Mouse (Mus musculus) forebrain, embryonic 11.5 days (tissue): ENCODE measurements around the gene Asb4. TPM values are rescaled to one million over a fixed set of nuclear protein-coding genes. Genes with fewer than 3 reads are reported as not detected.
A peak's percentile ranks its signal among the peaks of the same experiment; 100 is the strongest.

ENCODE experiments used
- ATAC-seq: fragments of 200-750 bp; cut with Nextera tagmentation; replicated peaks from 2 replicates; pipeline ENCODE4 v1.8.0; 2017; ENCODE audit warnings: moderate TSS enrichment; ENCODE audit not compliant: low FRiP score
- DNase-seq: peaks from one replicate; pipeline ENCODE4 v3.0.0-alpha.2; 2017; ENCODE audit warnings: low spot score
- H3K27ac ChIP-seq: fragments of 300-500 bp; sonication (generic); 2 replicates; pipeline ENCODE4 v1.5.1; 2014; ENCODE audit warnings: low read depth, low read length
- H3K27me3 ChIP-seq: fragments of 300-500 bp; sonication (generic); 2 replicates; pipeline ENCODE4 v1.6.1; 2014; ENCODE audit warnings: mild to moderate bottlenecking, low read length, mixed read lengths; ENCODE audit not compliant: control insufficient read depth, insufficient read depth
- H3K36me3 ChIP-seq: fragments of 300-500 bp; sonication (generic); 2 replicates; pipeline ENCODE4 v1.6.1; 2014; ENCODE audit warnings: mild to moderate bottlenecking, low read length, moderate library complexity, mixed read lengths; ENCODE audit not compliant: control insufficient read depth, insufficient read depth
- H3K4me1 ChIP-seq: fragments of 300-500 bp; sonication (generic); replicated peaks from 2 replicates; pipeline ENCODE4 v1.6.1; 2014; ENCODE audit warnings: low read length, mixed read lengths; ENCODE audit not compliant: control insufficient read depth, insufficient read depth
- H3K4me2 ChIP-seq: fragments of 300-500 bp; sonication (generic); 2 replicates; pipeline ENCODE4 v1.6.1; 2014; ENCODE audit warnings: low read depth, mild to moderate bottlenecking, low read length, moderate library complexity, mixed read lengths; ENCODE audit not compliant: severe bottlenecking
- H3K4me3 ChIP-seq: fragments of 300-500 bp; sonication (generic); 2 replicates; pipeline ENCODE4 v1.5.1; 2014; ENCODE audit warnings: low read depth, low read length
- H3K9ac ChIP-seq: fragments of 300-500 bp; sonication (generic); 2 replicates; pipeline ENCODE4 v1.6.1; 2014; ENCODE audit warnings: low read length
- H3K9me3 ChIP-seq: fragments of 300-500 bp; sonication (generic); 2 replicates; pipeline ENCODE4 v1.6.1; 2016; ENCODE audit warnings: low read length, mixed read lengths; ENCODE audit not compliant: control insufficient read depth
- WGBS: fragments of 180-500 bp; shearing (Covaris S2); extraction: QIAGEN DNeasy Blood & Tissue Kit; methylation state at CpG from one replicate; pipeline ENCODE4 v1.1.7; 2014; 5-methylcytosine and 5-hydroxymethylcytosine counted together
- polyA plus RNA-seq: library from polyadenylated mRNA; unstranded; fragments of >200 nt; fragmentation: Nextera tagmentation; extraction: Ambion mirVana; gene quantifications from 2 replicates; pipeline ENCODE4 v1.2.1, GENCODE M21; 2014

Gene Asb4
- polyA plus RNA-seq, 1 experiment from 2014 or later = 33.4 TPM

DNA sequence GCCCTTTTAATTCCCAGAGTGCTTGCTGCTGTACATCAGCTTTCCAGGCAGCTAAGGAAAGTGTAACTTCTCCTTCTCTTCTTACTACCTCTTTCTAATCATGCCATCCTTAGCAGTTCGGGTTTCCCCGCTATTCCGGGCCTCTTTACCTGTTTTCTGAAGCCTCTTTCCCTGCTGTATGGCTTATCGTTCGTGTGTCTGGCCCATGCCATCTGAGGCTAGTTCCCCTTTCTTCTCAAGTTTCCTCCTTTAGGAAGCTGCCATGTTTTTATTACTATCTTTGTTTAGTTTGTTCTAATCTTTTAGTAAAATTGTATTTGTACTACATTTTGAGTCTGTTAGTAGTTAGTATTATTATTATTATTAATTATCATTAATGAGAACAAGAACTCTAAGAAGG is 17.3 kb upstream of the Asb4 start:
- Histone ChIP-seq H3K4me3 (no peak overlapping the region), H3K4me2 (no peak overlapping the region), H3K27ac (no peak overlapping the region), H3K36me3 (no peaks in the 10 kb centered on the region), H3K9me3 (no peaks in the 10 kb centered on the region), H3K9ac (no peak overlapping the region), H3K27me3 (no peaks in the 10 kb centered on the region), H3K4me1 (no peaks in the 10 kb centered on the region)
- 86% methylated on average over 5 of the region's 5 CpGs for WGBS
- DNase-seq (no peak), ATAC-seq (no peak)

DNA sequence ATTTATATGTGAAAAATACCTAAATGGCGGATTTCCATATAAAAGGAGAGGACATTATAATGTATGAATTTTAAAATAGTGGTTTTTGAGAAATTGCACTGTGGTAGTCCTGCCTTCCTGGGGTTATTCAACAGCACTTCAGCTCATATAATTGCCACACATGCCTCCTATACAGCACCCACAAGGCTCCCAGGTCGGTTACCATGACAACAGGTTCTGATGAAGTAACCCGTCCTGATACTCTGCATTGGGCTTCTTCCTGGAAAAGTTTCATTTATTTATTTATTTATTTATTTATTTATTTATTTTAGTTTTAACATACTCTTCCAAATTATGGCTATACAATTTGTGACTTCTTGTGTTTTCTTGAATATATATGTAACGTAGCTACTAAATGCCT is 6.3 kb upstream of the Asb4 start:
- Histone ChIP-seq H3K4me3 (no peak overlapping the region), H3K4me2 (no peak overlapping the region), H3K9ac (no peak overlapping the region), H3K4me1 (peaks cover 15% of the 10 kb centered on the region), H3K27me3 (no peaks in the 10 kb centered on the region), H3K9me3 (no peaks in the 10 kb centered on the region), H3K36me3 (no peaks in the 10 kb centered on the region), H3K27ac (no peak overlapping the region)
- ATAC-seq (no peak), DNase-seq (no peak)
- WGBS = 79% methylated on average over 4 of the region's 4 CpGs

DNA sequence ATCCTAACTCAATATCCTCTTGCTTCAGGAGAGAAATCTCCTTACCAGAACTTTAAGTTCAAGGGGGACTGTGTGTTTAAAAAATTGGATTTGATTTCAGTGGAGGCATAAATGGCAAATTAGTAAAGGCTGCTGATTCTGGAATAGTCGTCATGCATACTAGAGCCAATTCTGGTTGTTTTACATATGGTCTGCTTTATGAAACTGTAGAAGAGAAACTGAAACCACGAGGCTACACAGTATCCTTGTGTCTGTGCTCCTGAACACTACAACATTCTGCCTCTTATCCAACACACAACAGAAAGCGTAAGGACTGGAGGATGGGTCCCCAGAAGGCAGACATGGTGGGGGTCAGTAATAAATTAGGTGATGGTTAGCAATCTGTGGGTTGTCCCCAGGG is 4.1 kb upstream of the Asb4 start:
- 79% methylated on average over 3 of the region's 3 CpGs for WGBS
- peaks cover 28% of the 10 kb centered on the region for H3K4me1 ChIP-seq

DNA sequence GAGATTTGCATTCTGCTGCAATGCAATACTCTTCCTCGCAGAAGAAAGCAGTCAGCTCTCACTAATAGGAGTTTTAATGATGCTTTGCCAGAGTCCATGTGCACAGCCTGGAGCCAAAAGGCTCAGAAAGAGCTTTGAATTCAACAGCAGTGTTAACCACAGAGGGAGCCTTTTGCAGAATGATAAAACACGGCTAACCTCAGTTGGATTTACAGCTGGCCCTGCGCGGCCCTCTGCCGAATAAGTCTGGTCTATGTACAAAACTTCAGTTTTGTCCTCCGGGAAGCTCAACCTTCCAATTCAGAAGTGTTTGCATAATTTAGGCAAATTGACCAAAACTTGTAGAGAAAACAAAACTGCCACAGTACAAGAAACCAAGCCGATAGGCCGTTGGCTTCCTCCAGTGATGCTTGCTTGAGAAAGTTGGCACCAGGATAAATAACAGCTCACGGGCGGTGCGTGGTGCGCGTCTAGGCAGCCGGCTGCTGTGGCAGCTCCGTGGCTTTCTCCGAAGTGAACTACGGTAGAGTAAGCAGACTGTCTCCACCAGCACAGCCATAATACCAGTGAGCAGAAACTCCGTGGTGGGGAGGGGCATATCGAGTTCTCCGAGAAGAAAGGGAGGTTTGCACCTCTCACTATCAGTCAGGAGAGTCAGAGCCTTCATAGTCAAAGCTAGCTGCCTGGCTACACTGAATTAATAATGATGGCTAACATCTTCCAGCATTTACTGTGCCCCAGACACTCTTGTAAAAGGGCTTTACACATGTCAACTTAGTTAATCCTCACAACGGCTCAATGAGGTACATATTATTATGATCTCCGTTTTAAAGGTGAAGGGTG is 3.2 kb upstream of the Asb4 start:
- ATAC-seq (peak; percentile 55), DNase-seq (peak; percentile 76)
- WGBS = 8% methylated on average over 22 of the region's 22 CpGs
- peak overlapping the region; percentile 98 for H3K27ac ChIP-seq
- H3K36me3 ChIP-seq = no peaks in the 10 kb centered on the region
- H3K4me3 ChIP-seq = no peak overlapping the region; the same call in 1 of the 2 replicates
- H3K9me3 ChIP-seq = no peaks in the 10 kb centered on the region
- peak overlapping the region; percentile 50 for H3K4me2 ChIP-seq
- H3K4me1 ChIP-seq = peaks cover 28% of the 10 kb centered on the region
- peak overlapping the region; percentile 58 for H3K9ac ChIP-seq
- no peaks in the 10 kb centered on the region for H3K27me3 ChIP-seq

More for the DNA sequence above, 4.1 kb upstream of the Asb4 start:
- peak overlapping the region; percentile 98 for H3K27ac ChIP-seq
- no peak overlapping the region for H3K4me3 ChIP-seq
- DNase-seq = no peak
- H3K9ac ChIP-seq = no peak overlapping the region
- no peak for ATAC-seq
- H3K4me2 ChIP-seq = no peak overlapping the region; the same call in 1 of the 2 replicates
- no peaks in the 10 kb centered on the region for H3K27me3 ChIP-seq
- H3K9me3 ChIP-seq = no peaks in the 10 kb centered on the region
- no peaks in the 10 kb centered on the region for H3K36me3 ChIP-seq

DNA sequence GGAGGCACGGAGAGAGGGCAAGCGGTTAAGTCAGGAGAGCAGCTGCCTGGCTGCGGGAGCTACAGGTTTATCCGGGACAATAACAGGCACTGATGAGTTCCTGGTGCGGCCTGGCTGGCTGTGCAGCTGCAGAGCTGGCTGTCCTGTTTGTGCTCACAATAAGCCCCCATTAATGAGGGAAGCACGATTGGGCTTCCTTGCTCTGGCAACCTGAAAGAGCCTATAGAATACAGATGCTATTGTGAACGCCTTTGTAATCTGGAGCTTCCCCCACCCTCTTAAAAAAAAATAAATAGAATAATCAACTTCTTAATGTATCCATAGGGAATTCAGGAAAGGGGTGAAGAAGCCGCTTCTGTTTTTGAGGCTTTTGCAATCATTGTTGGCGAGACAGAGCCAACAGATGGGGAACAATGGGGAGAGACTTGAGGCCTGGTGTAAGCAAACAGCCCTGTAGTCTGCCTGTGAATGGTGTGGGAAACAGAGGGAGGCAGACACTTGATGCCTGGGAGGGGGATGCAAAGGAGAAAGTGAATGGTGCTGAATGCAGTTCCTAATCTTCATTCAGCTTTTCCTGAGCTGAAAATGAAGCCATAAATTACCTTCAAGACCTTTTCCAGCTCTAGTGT is 2.4 kb upstream of the Asb4 start:
- H3K4me3 ChIP-seq = no peak overlapping the region
- no peaks in the 10 kb centered on the region for H3K9me3 ChIP-seq
- H3K36me3 ChIP-seq = no peaks in the 10 kb centered on the region
- peak; percentile 84 for ATAC-seq
- peaks cover 31% of the 10 kb centered on the region for H3K4me1 ChIP-seq
- peak overlapping the region; percentile 98 for H3K27ac ChIP-seq
- H3K9ac ChIP-seq = peak overlapping the region; percentile 58; the same call in 1 of the 2 replicates
- H3K27me3 ChIP-seq = no peaks in the 10 kb centered on the region
- DNase-seq = peak; percentile 80
- H3K4me2 ChIP-seq = peak overlapping the region; percentile 50
- 2% methylated on average over 9 of the region's 9 CpGs for WGBS

DNA sequence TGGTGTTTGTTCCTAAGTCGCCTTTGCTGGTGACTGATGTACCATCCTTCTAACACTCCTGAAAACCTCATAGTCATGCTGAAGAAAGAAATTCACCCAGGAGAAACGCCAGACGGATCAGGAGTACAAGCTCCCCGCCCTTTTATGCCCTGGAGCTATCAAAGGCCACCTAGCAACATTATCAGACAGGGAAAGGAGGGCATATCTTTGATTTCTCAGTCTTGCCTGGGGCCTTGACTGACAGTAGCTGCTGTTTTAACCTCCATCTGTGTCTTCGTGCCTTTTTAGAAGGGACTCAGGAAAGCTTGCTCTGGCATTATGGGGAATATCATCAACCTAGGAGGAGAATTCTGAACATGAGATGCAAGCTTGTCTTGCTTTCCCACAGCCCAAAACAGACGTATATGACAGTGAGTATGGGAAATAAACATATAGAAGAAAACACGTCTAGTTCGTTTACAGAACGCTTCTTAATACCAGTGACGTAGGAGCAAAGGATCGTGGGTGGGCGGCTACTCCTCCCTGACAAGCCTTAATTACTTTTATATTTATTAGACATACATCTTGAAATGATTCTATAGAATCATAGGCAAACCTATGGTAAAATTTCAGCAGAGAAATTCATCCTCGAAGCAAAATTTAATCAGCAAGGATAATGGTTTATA is 1.1 kb upstream of the Asb4 start:
- peaks cover 31% of the 10 kb centered on the region for H3K4me1 ChIP-seq
- no peak overlapping the region for H3K4me3 ChIP-seq
- ATAC-seq (no peak), DNase-seq (no peak)
- H3K36me3 ChIP-seq = no peaks in the 10 kb centered on the region
- no peak overlapping the region for H3K4me2 ChIP-seq
- H3K27ac ChIP-seq = peak overlapping the region; percentile 98; the same call in 1 of the 2 replicates
- H3K27me3 ChIP-seq = no peaks in the 10 kb centered on the region
- H3K9ac ChIP-seq = no peak overlapping the region
- H3K9me3 ChIP-seq = no peaks in the 10 kb centered on the region
- 32% methylated on average over 13 of the region's 13 CpGs for WGBS

DNA sequence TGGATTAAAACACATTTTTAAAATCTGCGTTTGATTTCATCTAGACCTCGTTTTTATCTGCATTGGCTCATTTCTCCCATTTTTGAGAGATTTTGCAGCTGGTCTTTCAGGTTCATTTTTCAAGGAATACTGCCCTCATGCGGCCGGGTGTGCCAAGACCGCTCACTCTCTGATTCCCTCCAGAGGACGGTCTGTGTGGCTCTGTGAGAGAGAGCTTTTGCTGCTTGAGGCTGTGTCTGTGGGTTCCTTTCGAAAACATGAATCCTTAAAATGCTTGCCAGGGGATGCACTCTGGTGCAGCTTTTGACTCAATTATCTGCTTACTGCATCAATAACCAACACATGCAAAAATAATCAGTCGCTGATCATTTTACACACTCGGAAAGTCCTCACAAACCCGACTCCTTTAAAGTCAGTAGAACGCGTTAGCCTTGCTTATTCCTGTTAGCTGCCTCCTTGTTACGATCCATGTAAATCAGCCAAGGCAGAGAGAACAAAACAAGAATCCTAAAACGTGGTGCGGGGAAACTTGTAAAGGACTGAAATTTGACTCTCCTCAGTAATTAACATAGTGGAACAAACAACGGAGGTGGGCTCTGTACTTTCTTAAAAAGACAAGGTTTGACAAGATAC is 487 bp upstream of the Asb4 start:
- Histone ChIP-seq H3K4me2 (peak overlapping the region; percentile 46), H3K27me3 (no peaks in the 10 kb centered on the region), H3K36me3 (no peaks in the 10 kb centered on the region), H3K9me3 (no peaks in the 10 kb centered on the region), H3K9ac (peak overlapping the region; percentile 57), H3K27ac (peak overlapping the region; percentile 85), H3K4me3 (peak overlapping the region; percentile 12; the same call in 1 of the 2 replicates), H3K4me1 (peaks cover 31% of the 10 kb centered on the region)
- ATAC-seq (peak; percentile 31; the same call in 1 of the 2 replicates), DNase-seq (peak; percentile 90)
- WGBS = under 1% methylated on average over 16 of the region's 16 CpGs

DNA sequence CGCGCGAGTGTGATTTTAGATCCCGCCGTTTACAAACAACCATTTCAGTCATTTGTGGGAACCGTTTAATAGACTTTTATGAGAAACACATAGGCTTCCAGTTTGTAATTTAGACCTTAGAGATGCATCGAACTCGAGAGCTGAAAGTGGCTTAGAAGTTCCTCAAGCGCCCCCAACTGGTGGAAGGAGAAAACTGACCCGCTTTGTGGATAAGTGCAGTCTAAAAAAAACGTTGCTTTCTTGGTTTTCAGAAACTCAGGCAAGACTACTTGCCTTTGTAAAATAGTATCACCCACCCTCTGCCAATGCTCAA is 948 bp downstream of the Asb4 start:
- Histone ChIP-seq H3K27me3 (no peaks in the 10 kb centered on the region), H3K36me3 (no peaks in the 10 kb centered on the region), H3K9me3 (no peaks in the 10 kb centered on the region), H3K4me3 (peak overlapping the region; percentile 24), H3K9ac (peak overlapping the region; percentile 57), H3K4me2 (peak overlapping the region; percentile 46), H3K4me1 (peaks cover 29% of the 10 kb centered on the region), H3K27ac (peak overlapping the region; percentile 85)
- under 1% methylated on average over 11 of the region's 11 CpGs for WGBS
- DNase-seq (peak; percentile 87), ATAC-seq (no peak)
